Mouse (Mus musculus): ENCODE measurements around the gene Mat2a.
"Not testable (repeated sequence)": the region's sequence is repeated elsewhere in the genome, so short reads cannot be mapped to it uniquely, and the experiment has no call there.

DNA sequence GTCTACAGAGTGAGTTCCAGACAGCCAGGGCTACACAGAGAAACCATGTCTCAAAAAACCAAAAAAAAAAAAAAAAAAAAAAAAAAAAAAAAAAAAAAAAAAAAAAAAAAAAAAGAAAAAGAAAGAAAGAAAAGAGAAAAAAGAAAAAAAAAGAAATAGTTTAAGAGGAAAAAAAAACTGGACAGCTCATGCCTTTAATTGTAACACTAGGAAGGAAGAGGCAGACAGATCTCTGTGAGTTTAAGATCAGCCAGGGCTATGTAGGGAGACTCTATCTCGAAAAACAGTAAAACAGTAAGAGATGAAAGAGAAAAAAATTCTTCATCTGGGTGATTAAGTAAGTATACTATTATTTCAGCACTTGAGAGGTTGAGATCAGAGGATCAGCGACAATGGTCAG is 12.4 kb upstream of the Mat2a start:
- not testable (repeated sequence) for TF ChIP-seq CTCF, EP300 (IDR thresholded peaks at IDR 0.05; ENCODE audit: low read depth)

Measured in liver, embryonic 14.5 days (tissue).